Mouse (Mus musculus): ENCODE results near the gene Ckm. TPM values are rescaled to one million over a fixed set of nuclear protein-coding genes. Genes with fewer than 3 reads are reported as not detected.

Ckm gene
- polyA plus RNA-seq, 1 experiment from 2014 or later, result 0.69 TPM

GRCm38 (mm10) chr7:19420821-19421636, 16.5 kb downstream of the Ckm start:
- Histone ChIP-seq H3K27me3 (ENCODE audit: control insufficient read depth, insufficient read depth, low read length) (peaks cover 28% of the 10 kb centered on the region), H3K9ac (ENCODE audit: low read depth, low read length) (no peak overlapping the region), H3K4me1 (ENCODE audit: control insufficient read depth, insufficient read depth, low read length) (peaks cover 3% of the 10 kb centered on the region; the same call in 1 of the 2 replicates), H3K27ac (ENCODE audit: low read depth, low read length) (no peak overlapping the region), H3K36me3 (ENCODE audit: control insufficient read depth, insufficient read depth, low read length) (peaks cover 13% of the 10 kb centered on the region), H3K4me2 (replicated peaks; ENCODE audit: low read depth, low read length) (peak overlapping the region; percentile 63), H3K4me3 (ENCODE audit: low read length) (peak overlapping the region; percentile 33), H3K9me3 (ENCODE audit: control insufficient read depth, low read length) (no peaks in the 10 kb centered on the region)
- 13% methylated on average over 43 of the region's 43 CpGs for WGBS
- peak; percentile 95 for ATAC-seq (ENCODE audit: low FRiP score, low TSS enrichment)

- Histone ChIP-seq H3K4me3 (ENCODE audit: low read length) (no peak overlapping the region), H3K27ac (ENCODE audit: low read depth, low read length) (no peak overlapping the region), H3K4me2 (replicated peaks; ENCODE audit: low read depth, low read length) (no peak overlapping the region), H3K9me3 (ENCODE audit: control insufficient read depth, low read length) (no peaks in the 10 kb centered on the region), H3K27me3 (ENCODE audit: control insufficient read depth, insufficient read depth, low read length) (peaks cover 20% of the 10 kb centered on the region), H3K4me1 (ENCODE audit: control insufficient read depth, insufficient read depth, low read length) (peaks cover 3% of the 10 kb centered on the region; the same call in 1 of the 2 replicates), H3K9ac (ENCODE audit: low read depth, low read length) (no peak overlapping the region), H3K36me3 (ENCODE audit: control insufficient read depth, insufficient read depth, low read length) (peaks cover 33% of the 10 kb centered on the region)
- no peak for ATAC-seq (ENCODE audit: low FRiP score, low TSS enrichment)
- WGBS, result 90% methylated on average over 3 of the region's 3 CpGs
Observed at GRCm38 (mm10) chr7:19423083-19423482, 18.5 kb downstream of the Ckm start.

- H3K4me2 ChIP-seq (replicated peaks; ENCODE audit: low read depth, low read length), result no peak overlapping the region
- H3K4me3 ChIP-seq (ENCODE audit: low read length), result no peak overlapping the region
- peaks cover 3% of the 10 kb centered on the region; the same call in 1 of the 2 replicates for H3K4me1 ChIP-seq (ENCODE audit: control insufficient read depth, insufficient read depth, low read length)
- no peaks in the 10 kb centered on the region for H3K9me3 ChIP-seq (ENCODE audit: control insufficient read depth, low read length)
- peaks cover 17% of the 10 kb centered on the region for H3K27me3 ChIP-seq (ENCODE audit: control insufficient read depth, insufficient read depth, low read length)
- ATAC-seq (ENCODE audit: low FRiP score, low TSS enrichment), result no peak
- H3K36me3 ChIP-seq (ENCODE audit: control insufficient read depth, insufficient read depth, low read length), result peaks cover 43% of the 10 kb centered on the region
- no peak overlapping the region for H3K9ac ChIP-seq (ENCODE audit: low read depth, low read length)
- WGBS, result 67% methylated on average over 4 of the region's 4 CpGs
- no peak overlapping the region for H3K27ac ChIP-seq (ENCODE audit: low read depth, low read length)
Observed at GRCm38 (mm10) chr7:19424051-19424450, 19.5 kb downstream of the Ckm start.

GRCm38 (mm10) chr7:19426349-19426748, 21.8 kb downstream of the Ckm start:
- no peaks in the 10 kb centered on the region for H3K4me1 ChIP-seq (ENCODE audit: control insufficient read depth, insufficient read depth, low read length)
- no peak for ATAC-seq (ENCODE audit: low FRiP score, low TSS enrichment)
- H3K4me2 ChIP-seq (replicated peaks; ENCODE audit: low read depth, low read length), result no peak overlapping the region
- H3K27me3 ChIP-seq (ENCODE audit: control insufficient read depth, insufficient read depth, low read length), result peaks cover 4% of the 10 kb centered on the region
- H3K4me3 ChIP-seq (ENCODE audit: low read length), result no peak overlapping the region
- H3K27ac ChIP-seq (ENCODE audit: low read depth, low read length), result no peak overlapping the region
- peaks cover 66% of the 10 kb centered on the region for H3K36me3 ChIP-seq (ENCODE audit: control insufficient read depth, insufficient read depth, low read length)
- 78% methylated on average over 6 of the region's 6 CpGs for WGBS
- H3K9ac ChIP-seq (ENCODE audit: low read depth, low read length), result no peak overlapping the region
- H3K9me3 ChIP-seq (ENCODE audit: control insufficient read depth, low read length), result no peaks in the 10 kb centered on the region

- Histone ChIP-seq H3K27ac (ENCODE audit: low read depth, low read length) (no peak overlapping the region), H3K4me3 (ENCODE audit: low read length) (no peak overlapping the region), H3K9ac (ENCODE audit: low read depth, low read length) (no peak overlapping the region), H3K9me3 (ENCODE audit: control insufficient read depth, low read length) (no peaks in the 10 kb centered on the region), H3K4me1 (ENCODE audit: control insufficient read depth, insufficient read depth, low read length) (no peaks in the 10 kb centered on the region), H3K27me3 (ENCODE audit: control insufficient read depth, insufficient read depth, low read length) (no peaks in the 10 kb centered on the region), H3K4me2 (replicated peaks; ENCODE audit: low read depth, low read length) (no peak overlapping the region), H3K36me3 (ENCODE audit: control insufficient read depth, insufficient read depth, low read length) (peaks cover 71% of the 10 kb centered on the region)
- WGBS, result 91% methylated on average over 6 of the region's 6 CpGs
- ATAC-seq (ENCODE audit: low FRiP score, low TSS enrichment), result no peak
Observed at GRCm38 (mm10) chr7:19426888-19427287, 22.3 kb downstream of the Ckm start.

- Histone ChIP-seq H3K9me3 (ENCODE audit: control insufficient read depth, low read length) (no peaks in the 10 kb centered on the region; the same call in 1 of the 2 replicates), H3K27ac (ENCODE audit: low read depth, low read length) (no peak overlapping the region), H3K4me3 (ENCODE audit: low read length) (no peak overlapping the region), H3K27me3 (ENCODE audit: control insufficient read depth, insufficient read depth, low read length) (no peaks in the 10 kb centered on the region), H3K4me2 (replicated peaks; ENCODE audit: low read depth, low read length) (no peak overlapping the region), H3K4me1 (ENCODE audit: control insufficient read depth, insufficient read depth, low read length) (no peaks in the 10 kb centered on the region), H3K9ac (ENCODE audit: low read depth, low read length) (no peak overlapping the region), H3K36me3 (ENCODE audit: control insufficient read depth, insufficient read depth, low read length) (peaks cover 84% of the 10 kb centered on the region)
- ATAC-seq (ENCODE audit: low FRiP score, low TSS enrichment), result no peak
- 79% methylated on average over 15 of the region's 15 CpGs for WGBS
Observed at GRCm38 (mm10) chr7:19427999-19428650, 23.5 kb downstream of the Ckm start.

- Histone ChIP-seq H3K9me3 (ENCODE audit: control insufficient read depth, low read length) (no peaks in the 10 kb centered on the region; the same call in 1 of the 2 replicates), H3K4me3 (ENCODE audit: low read length) (no peak overlapping the region), H3K27ac (ENCODE audit: low read depth, low read length) (no peak overlapping the region), H3K27me3 (ENCODE audit: control insufficient read depth, insufficient read depth, low read length) (no peaks in the 10 kb centered on the region), H3K4me1 (ENCODE audit: control insufficient read depth, insufficient read depth, low read length) (no peaks in the 10 kb centered on the region), H3K4me2 (replicated peaks; ENCODE audit: low read depth, low read length) (no peak overlapping the region), H3K9ac (ENCODE audit: low read depth, low read length) (no peak overlapping the region), H3K36me3 (ENCODE audit: control insufficient read depth, insufficient read depth, low read length) (peaks cover 99% of the 10 kb centered on the region)
- ATAC-seq (ENCODE audit: low FRiP score, low TSS enrichment), result no peak
- WGBS, result 77% methylated on average over 8 of the region's 8 CpGs
Observed at GRCm38 (mm10) chr7:19429726-19430125, 25.1 kb downstream of the Ckm start.

- Histone ChIP-seq H3K36me3 (ENCODE audit: control insufficient read depth, insufficient read depth, low read length) (peaks cover 100% of the 10 kb centered on the region), H3K4me2 (replicated peaks; ENCODE audit: low read depth, low read length) (no peak overlapping the region), H3K4me1 (ENCODE audit: control insufficient read depth, insufficient read depth, low read length) (no peaks in the 10 kb centered on the region), H3K27me3 (ENCODE audit: control insufficient read depth, insufficient read depth, low read length) (no peaks in the 10 kb centered on the region), H3K9ac (ENCODE audit: low read depth, low read length) (no peak overlapping the region), H3K4me3 (ENCODE audit: low read length) (no peak overlapping the region), H3K9me3 (ENCODE audit: control insufficient read depth, low read length) (no peaks in the 10 kb centered on the region; the same call in 1 of the 2 replicates), H3K27ac (ENCODE audit: low read depth, low read length) (no peak overlapping the region)
- 95% methylated on average over 6 of the region's 6 CpGs for WGBS
- ATAC-seq (ENCODE audit: low FRiP score, low TSS enrichment), result no peak
Observed at GRCm38 (mm10) chr7:19430402-19430801, 25.8 kb downstream of the Ckm start.

- H3K27me3 ChIP-seq (ENCODE audit: control insufficient read depth, insufficient read depth, low read length), result no peaks in the 10 kb centered on the region
- H3K4me3 ChIP-seq (ENCODE audit: low read length), result no peak overlapping the region
- peaks cover 98% of the 10 kb centered on the region for H3K36me3 ChIP-seq (ENCODE audit: control insufficient read depth, insufficient read depth, low read length)
- no peak overlapping the region for H3K4me2 ChIP-seq (replicated peaks; ENCODE audit: low read depth, low read length)
- no peak for ATAC-seq (ENCODE audit: low FRiP score, low TSS enrichment)
- H3K9me3 ChIP-seq (ENCODE audit: control insufficient read depth, low read length), result no peaks in the 10 kb centered on the region; the same call in 1 of the 2 replicates
- no peaks in the 10 kb centered on the region for H3K4me1 ChIP-seq (ENCODE audit: control insufficient read depth, insufficient read depth, low read length)
- WGBS, result 96% methylated on average over 2 of the region's 2 CpGs
- H3K27ac ChIP-seq (ENCODE audit: low read depth, low read length), result no peak overlapping the region
- no peak overlapping the region for H3K9ac ChIP-seq (ENCODE audit: low read depth, low read length)
Observed at GRCm38 (mm10) chr7:19432475-19432874, 27.9 kb downstream of the Ckm start.

Measured in kidney, embryonic 14.5 days (tissue).